Mouse (Mus musculus): ENCODE results near the gene Rfwd3. TPM values are rescaled to one million over a fixed set of nuclear protein-coding genes. Genes with fewer than 3 reads are reported as not detected.
"Not testable (repeated sequence)": the region's sequence is repeated elsewhere in the genome, so short reads cannot be mapped to it uniquely, and the experiment has no call there.

The Rfwd3 gene
- total RNA-seq, 2 experiments from 2014 or later, result 3.4 to 4.9 TPM

GRCm38 (mm10) chr8:111291733-111292132 lies 8.3 kb downstream of the Rfwd3 start:
- no peak for DNase-seq
- intact Hi-C loops (cut with DNase I), result no loop called here

DNA sequence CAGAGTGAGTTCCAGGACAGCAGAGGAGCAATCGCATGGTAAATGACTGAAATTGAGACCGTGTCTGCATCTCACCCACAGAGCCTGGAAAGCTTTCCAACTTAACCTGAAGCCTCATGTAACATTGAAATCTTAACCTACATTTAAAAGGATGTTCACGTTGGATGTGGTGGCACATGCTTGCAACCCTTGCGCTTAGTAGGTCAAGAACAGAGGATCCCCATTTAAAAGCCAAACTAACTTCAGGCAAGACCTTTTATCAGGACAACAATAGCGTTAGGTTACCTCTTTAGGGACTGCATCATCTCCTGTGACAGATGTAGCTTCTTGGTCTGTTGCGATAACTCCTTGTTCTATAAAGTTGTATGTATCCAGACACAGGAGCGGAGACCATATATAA lies 9.4 kb downstream of the Rfwd3 start:
- DNase-seq, result no peak
- intact Hi-C loops (cut with DNase I), result no loop called here

GRCm38 (mm10) chr8:111285603-111286002 lies 14.4 kb downstream of the Rfwd3 start:
- intact Hi-C loops (cut with DNase I), result no loop called here
- no peak for DNase-seq

GRCm38 (mm10) chr8:111282093-111282492 lies 17.9 kb downstream of the Rfwd3 start:
- intact Hi-C loops (cut with DNase I), result no loop called here
- no peak for DNase-seq

- no peak for DNase-seq
- intact Hi-C loops (cut with DNase I), result no loop called here
These were observed 31.7 kb downstream of the Rfwd3 start for GRCm38 (mm10) chr8:111268277-111268676.

- intact Hi-C loops (cut with DNase I), result not testable (repeated sequence)
These were observed 33.9 kb downstream of the Rfwd3 start for GRCm38 (mm10) chr8:111266161-111266560.

DNA sequence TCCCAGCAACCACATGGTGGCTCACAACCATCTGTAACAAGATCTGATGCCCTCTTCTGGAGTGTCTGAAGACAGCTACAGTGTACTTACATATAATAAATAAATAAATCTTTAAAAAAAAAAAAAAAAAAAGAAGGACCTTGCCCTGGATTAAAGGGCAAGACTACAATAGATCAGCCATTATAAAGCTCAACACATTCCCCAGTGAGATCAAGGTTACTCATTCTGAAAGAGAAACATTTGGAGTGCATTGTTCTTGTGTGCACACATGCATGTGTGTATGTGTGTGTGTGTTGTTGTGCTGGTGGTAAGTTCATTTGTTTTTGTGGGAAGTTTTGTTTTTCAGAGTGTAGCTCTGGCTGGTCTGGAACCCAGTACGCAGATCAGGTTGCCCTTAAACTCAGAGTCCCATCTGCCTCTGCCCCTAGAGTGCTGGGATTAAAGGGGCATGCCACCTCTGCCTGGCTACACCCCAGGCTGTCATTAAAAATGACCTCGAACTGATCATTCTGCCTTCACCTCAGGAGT lies 35.3 kb downstream of the Rfwd3 start:
- intact Hi-C loops (cut with DNase I), result loop anchor here (5.0 kb wide), 1 partner anchor 77 kb away; no protein-coding TSS in a partner anchor
- no peak for DNase-seq

More at GRCm38 (mm10) chr8:111266161-111266560, 33.9 kb downstream of the Rfwd3 start:
- not testable (repeated sequence) for DNase-seq

DNA sequence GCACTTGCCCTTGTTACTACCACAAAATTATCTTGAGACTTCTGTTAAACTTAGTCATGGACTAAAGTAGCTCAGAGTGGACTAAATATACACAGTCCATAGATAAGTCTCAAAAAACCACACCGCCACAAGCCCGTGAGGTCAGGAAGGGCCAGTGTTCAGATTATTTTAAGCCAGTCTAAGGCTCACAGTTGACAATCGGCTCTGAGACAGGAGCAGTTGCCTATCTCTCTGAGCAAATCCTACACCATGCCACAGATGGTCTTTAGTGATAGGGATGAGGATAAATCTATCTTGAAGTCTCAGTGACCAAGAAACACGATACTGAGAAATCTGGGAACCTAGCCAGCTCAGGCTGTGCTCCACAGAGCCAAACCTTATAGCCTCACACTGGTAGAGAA lies 38.0 kb downstream of the Rfwd3 start:
- intact Hi-C loops (cut with DNase I), result loop anchor here (5.0 kb wide), 1 partner anchor 75 kb away; no protein-coding TSS in a partner anchor
- DNase-seq, result no peak

- intact Hi-C loops (cut with DNase I), result loop anchor here (5.0 kb wide), 1 partner anchor 73 kb away; no protein-coding TSS in a partner anchor
These were observed 39.8 kb downstream of the Rfwd3 start for GRCm38 (mm10) chr8:111260251-111260650.

DNA sequence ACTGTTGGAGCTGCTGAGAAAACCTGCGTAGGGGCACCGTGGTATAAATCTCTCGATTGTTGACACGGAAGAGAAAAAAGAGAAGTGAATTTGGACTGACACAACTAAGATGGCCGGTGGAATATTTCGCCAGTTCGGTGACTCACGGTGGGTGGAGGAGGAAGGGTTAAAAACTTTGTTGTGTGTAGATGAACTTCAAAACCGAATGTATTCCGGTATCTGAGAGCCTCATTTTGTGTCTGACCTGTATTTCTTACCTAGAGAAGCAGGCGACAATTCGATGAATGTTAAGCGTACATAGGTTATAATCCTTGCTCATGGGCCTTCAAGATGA lies 40.6 kb downstream of the Rfwd3 start:
- intact Hi-C loops (cut with DNase I), result no loop called here
- no peak for DNase-seq

More at GRCm38 (mm10) chr8:111260251-111260650, 39.8 kb downstream of the Rfwd3 start:
- no peak for DNase-seq

DNA sequence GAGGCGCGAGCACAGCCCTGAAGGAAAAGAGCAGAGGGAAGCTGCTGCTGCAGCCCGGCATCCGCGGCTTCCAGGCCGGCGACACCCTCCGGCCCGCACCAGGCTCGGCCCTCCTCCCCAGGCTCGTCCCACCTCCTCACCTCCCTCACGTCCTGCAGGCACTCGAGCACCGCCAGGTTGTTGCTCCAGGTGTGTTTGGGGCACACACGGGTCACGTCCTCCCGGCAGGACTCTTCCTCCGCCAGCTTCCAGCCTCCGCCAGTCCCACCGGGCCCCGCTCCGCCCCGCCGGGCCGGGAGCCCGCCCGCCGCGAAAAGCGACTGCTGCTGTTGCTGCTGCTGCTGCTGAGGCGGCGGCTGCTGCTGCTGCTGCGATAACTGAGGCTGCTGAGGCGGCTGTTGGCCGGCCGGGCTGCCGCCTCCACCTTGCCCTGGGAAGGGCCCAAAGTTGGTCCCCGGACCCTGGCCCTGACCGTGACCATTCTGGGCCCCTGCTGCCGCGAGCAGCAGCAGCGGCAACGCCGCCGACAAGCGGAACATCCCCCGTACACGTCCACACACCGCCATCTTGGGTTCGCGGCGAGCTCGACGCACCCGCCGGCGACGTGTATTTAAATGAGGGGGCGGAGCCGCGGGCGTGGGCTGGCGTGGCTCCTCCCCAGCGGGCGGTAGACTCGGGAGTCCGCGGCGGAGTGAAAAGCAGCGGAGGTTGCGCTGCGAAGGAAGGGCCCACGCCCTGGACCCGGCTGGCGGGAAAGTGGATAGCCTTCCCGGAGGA lies 41.2 kb downstream of the Rfwd3 start, which contains the start of gene Glg1:
Glg1 (minus strand) TSS at position 586 of the 777 bp plus-strand sequence.
- intact Hi-C loops (cut with DNase I), result no loop called here
- peak; percentile 92 to 95 for DNase-seq

DNA sequence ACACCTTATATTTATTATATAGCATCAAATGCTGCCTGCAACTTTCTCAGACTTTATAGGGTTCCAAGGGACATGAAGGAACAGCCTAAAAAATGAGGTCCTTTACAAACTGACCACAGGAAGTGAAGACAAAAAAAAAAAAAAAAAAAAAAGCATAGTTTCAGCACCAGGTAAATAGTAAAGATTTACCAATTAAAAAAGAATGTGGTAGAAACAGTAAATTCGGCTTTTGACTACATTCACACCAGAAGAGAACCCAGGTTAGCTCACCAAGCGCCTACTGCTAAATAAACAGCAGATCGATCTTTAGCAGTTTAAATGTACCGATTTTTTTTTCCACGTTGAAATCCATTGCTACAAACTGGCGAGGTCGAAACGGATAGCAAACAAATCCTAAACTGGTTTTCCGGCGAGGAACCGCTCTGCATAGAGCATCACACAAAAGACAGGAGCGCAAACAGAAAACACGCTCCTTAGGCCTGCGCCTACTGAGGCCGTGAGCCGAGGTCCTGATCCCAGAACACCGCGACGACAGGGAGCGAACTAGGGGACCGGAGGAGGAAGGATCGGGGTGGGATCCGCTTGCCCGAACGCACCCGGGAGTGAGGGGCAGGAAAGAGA lies 41.9 kb downstream of the Rfwd3 start:
- DNase-seq, result no peak
- intact Hi-C loops (cut with DNase I), result no loop called here

GRCm38 (mm10) chr8:111252487-111253112 lies 47.4 kb downstream of the Rfwd3 start:
- intact Hi-C loops (cut with DNase I), result no loop called here
- DNase-seq, result no peak

DNA sequence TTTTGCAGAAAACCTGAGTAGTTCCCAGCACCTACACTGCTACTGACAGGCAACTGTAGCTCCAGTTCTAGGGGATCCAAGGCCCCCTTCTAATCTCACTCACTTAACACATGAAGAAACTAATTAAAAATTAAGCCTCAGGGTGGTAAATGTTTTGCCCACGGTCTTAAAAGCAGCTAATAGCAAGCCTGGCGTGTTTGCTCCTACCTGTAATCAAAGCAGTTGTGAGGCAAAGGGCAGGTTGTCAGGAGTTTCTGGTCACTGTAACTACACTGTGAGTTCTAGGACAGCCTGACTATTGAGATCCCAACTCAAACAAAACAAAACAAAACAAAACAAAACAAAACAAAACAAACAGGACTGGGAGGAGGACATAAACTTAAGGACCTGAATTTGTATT lies 49.9 kb downstream of the Rfwd3 start:
- intact Hi-C loops (cut with DNase I), result no loop called here
- no peak for DNase-seq

GRCm38 (mm10) chr8:111248136-111248535 lies 51.9 kb downstream of the Rfwd3 start:
- DNase-seq, result no peak
- intact Hi-C loops (cut with DNase I), result no loop called here

- intact Hi-C loops (cut with DNase I), result not testable (repeated sequence)
These were observed 53.2 kb downstream of the Rfwd3 start for GRCm38 (mm10) chr8:111246864-111247263.

DNA sequence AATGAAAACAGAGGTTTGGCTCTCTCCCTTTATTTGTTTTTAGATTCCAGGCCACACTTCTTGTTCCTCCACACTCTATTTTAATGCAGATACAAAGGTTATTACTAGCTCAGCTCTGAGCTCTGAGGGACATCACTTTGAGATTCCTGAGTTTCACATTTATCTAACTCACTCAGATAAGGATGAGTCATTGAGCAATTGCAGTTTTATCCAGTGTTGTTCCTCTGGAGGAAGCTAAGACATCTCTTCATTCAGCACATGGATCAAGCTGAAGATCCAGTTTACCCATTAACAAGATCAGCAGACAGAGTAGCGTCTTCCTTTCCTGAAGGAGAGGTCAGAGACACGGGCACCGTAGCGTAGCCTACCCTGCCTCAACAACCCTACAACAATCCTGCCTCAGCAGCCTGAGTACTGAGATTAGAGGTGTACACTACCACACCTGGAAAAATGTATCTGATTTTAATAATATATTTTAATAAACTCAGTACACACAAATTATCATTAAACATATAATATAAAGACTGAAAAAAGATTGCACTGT lies 53.7 kb downstream of the Rfwd3 start:
- no peak for DNase-seq
- intact Hi-C loops (cut with DNase I), result no loop called here

More at GRCm38 (mm10) chr8:111246864-111247263, 53.2 kb downstream of the Rfwd3 start:
- DNase-seq, result not testable (repeated sequence)

GRCm38 (mm10) chr8:111237301-111237700 lies 62.7 kb downstream of the Rfwd3 start:
- no peak for DNase-seq
- intact Hi-C loops (cut with DNase I), result no loop called here

DNA sequence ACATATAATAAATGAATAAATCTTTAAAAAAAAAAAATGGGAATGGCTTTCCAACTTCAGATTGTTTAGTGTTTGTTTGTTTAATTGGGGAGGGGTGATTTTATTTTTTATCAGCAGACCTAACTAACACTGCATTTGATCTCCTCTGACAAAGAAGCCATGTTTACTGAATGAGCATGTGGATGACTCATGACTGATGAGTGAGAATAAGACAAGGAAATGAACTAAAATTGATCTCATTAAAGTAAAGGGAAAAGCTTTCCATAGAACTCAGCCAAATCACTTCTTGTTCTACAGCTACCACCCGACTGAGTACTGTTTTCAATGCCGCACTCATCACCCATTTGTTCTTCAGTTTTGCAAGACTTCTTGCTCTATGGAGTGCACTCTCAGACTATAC lies 66.3 kb downstream of the Rfwd3 start:
- intact Hi-C loops (cut with DNase I), result no loop called here

GRCm38 (mm10) chr8:111224153-111224552 lies 75.9 kb downstream of the Rfwd3 start:
- intact Hi-C loops (cut with DNase I), result no loop called here
- DNase-seq, result no peak

More for the DNA sequence above, 66.3 kb downstream of the Rfwd3 start:
- DNase-seq, result no peak

Data from gastrocnemius, postnatal 36 days (tissue).